Mouse (Mus musculus) central nervous system, embryonic 18 days (tissue): ENCODE results near the gene Olfr1291-ps1. TPM values are rescaled to one million over a fixed set of nuclear protein-coding genes. Genes with fewer than 3 reads are reported as not detected.

Source experiments
- polyA plus RNA-seq: library from polyadenylated mRNA; depleted of rRNA; stranded (reverse); fragments of >200 nt; gene quantifications from 2 replicates; pipeline ENCODE4 v1.2.3, GENCODE M21; 2012; rRNA removed

Olfr1291-ps1 gene
- not detected in 2 replicates for polyA plus RNA-seq

GRCm38 (mm10) chr2:111496880-111497279, at the start of gene Olfr1291-ps1:
Gene Olfr1291-ps1, plus strand, starts transcription at chr2:111497180.

DNA sequence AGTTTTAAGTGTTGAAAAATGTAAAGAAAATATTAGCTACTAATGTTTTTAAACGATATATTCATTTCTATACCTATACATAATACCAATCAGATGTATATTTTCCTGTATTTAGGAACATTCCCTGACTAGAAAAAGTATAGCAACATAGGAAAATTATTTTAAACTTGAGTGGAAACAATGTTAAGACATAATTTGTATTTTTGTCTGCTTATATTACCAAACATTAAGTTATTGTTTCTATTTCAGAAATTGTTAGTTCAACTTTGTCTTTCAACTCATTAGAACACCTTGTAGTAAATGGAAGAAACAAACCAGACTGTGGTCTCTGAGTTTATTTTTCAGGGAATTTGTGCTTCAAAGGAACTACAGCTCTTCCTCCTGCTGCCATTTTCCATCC, 48.1 kb upstream of the Olfr1291-ps1 start, which contains the start of gene Olfr1287:
Olfr1287 (plus strand) TSS at position 301 of the 400 bp plus-strand sequence.

GRCm38 (mm10) chr2:111473801-111474200, 23.2 kb upstream of the Olfr1291-ps1 start, which contains the start of gene Olfr1288:
Gene Olfr1288, plus strand, starts transcription at chr2:111474101.

GRCm38 (mm10) chr2:111480519-111480918, 16.5 kb upstream of the Olfr1291-ps1 start, which contains the start of gene Olfr1289:
Gene Olfr1289, plus strand, starts transcription at chr2:111480819.

GRCm38 (mm10) chr2:111493729-111494128, 3.3 kb upstream of the Olfr1291-ps1 start, which contains the start of gene Olfr1290:
Gene Olfr1290, minus strand, starts transcription at chr2:111493829.

DNA sequence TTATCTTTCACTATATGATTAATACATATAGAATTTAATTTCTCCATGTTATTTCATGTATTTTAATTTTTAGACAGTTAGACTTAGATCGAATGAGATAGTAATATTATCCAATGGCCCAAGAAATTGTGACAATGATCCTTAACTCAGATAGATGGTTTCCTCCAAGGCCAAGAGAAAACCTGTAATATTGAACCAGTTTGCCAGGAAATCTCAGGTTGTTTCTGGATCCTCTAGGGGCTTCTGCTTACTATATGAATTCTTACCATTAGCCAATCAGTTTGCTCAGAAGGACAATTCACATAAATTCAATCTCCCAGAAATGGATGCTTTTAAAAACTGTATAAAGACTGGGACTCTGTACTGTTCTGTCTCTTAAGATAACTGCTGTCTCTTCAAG, 27.9 kb downstream of the Olfr1291-ps1 start, which contains the start of gene Olfr1293-ps:
Olfr1293-ps (plus strand) TSS at position 301 of the 400 bp plus-strand sequence.

GRCm38 (mm10) chr2:111540191-111540590, 43.2 kb downstream of the Olfr1291-ps1 start, which contains the start of gene Olfr1294:
Gene Olfr1294, minus strand, starts transcription at chr2:111540291.

Other genes starting within 250 kb of the Olfr1291-ps1 start
- gene Olfr1276, start 242.7 kb upstream of the Olfr1291-ps1 start, polyA plus RNA-seq, result not detected in 2 replicates
- gene Olfr1277, start 223.1 kb upstream of the Olfr1291-ps1 start, polyA plus RNA-seq, result not detected in 2 replicates
- gene Olfr1278, start 207.0 kb upstream of the Olfr1291-ps1 start, polyA plus RNA-seq, result not detected in 2 replicates
- gene Olfr1279, start 196.5 kb upstream of the Olfr1291-ps1 start, polyA plus RNA-seq, result not detected in 2 replicates
- gene Olfr1280, start 183.2 kb upstream of the Olfr1291-ps1 start, polyA plus RNA-seq, result not detected in 2 replicates
- not detected in 2 replicates for gene Olfr1281, start 170.7 kb upstream of the Olfr1291-ps1 start, polyA plus RNA-seq
- not detected in 2 replicates for gene Olfr1282, start 161.1 kb upstream of the Olfr1291-ps1 start, polyA plus RNA-seq
- not detected in 2 replicates for gene Olfr1283, start 130.4 kb upstream of the Olfr1291-ps1 start, polyA plus RNA-seq
- gene Olfr1284, start 121.7 kb upstream of the Olfr1291-ps1 start, polyA plus RNA-seq, result not detected in 2 replicates
- gene Olfr1286, start 74.1 kb upstream of the Olfr1291-ps1 start, polyA plus RNA-seq, result not detected in 2 replicates
- gene Olfr1287, start 48.0 kb upstream of the Olfr1291-ps1 start, polyA plus RNA-seq, result not detected in 2 replicates
- gene Olfr1288, start 23.1 kb upstream of the Olfr1291-ps1 start, polyA plus RNA-seq, result not detected in 2 replicates
- gene Olfr1289, start 16.4 kb upstream of the Olfr1291-ps1 start, polyA plus RNA-seq, result not detected in 2 replicates
- not detected in 2 replicates for gene Olfr1290, start 3.4 kb upstream of the Olfr1291-ps1 start, polyA plus RNA-seq
- not detected in 2 replicates for gene Olfr1293-ps, start 28.0 kb downstream of the Olfr1291-ps1 start, polyA plus RNA-seq
- not detected in 2 replicates for gene Olfr1294, start 43.1 kb downstream of the Olfr1291-ps1 start, polyA plus RNA-seq
- not detected in 2 replicates for gene Olfr1295, start 72.5 kb downstream of the Olfr1291-ps1 start, polyA plus RNA-seq
- gene Olfr1297, start 129.3 kb downstream of the Olfr1291-ps1 start, polyA plus RNA-seq, result not detected in 2 replicates
- gene Olfr1298, start 152.0 kb downstream of the Olfr1291-ps1 start, polyA plus RNA-seq, result not detected in 2 replicates
- gene Olfr1299, start 164.2 kb downstream of the Olfr1291-ps1 start, polyA plus RNA-seq, result not detected in 2 replicates